Mouse (Mus musculus) heart, postnatal 14 days (tissue): Measurements from ENCODE around the gene Ang. TPM values are rescaled to one million over a fixed set of nuclear protein-coding genes. Genes with fewer than 3 reads are reported as not detected.

Source experiments
- DNase-seq, 2 experiments: peaks; one replicate each; pipeline ENCODE4 v3.0.0; 2021 to 2022
- intact Hi-C: fragments of 180-260 bp; cut with DNase I; formaldehyde crosslinking; loops from one replicate; pipeline ENCODE4 v1.15.1; 2025
- long read RNA-seq, 2 experiments: library from polyadenylated mRNA; stranded (forward); transcript quantifications; one replicate each; pipeline ENCODE4 v2.0.0; 2021
- total RNA-seq, 2 experiments: library from RNA; stranded (reverse); gene quantifications; 2 replicates each; pipeline ENCODE4 v1.2.3; 2021

The Ang gene
- total RNA-seq: 1 to 10 TPM; 5.8 to 6.5 TPM
- long read RNA-seq, experiment 1, partial matches to known transcripts: 0 of 2 reads
- long read RNA-seq, experiment 1, other reads (novel, unspliced or antisense): 0 of 2 reads
- long read RNA-seq, experiment 2: 0 reads

DNA sequence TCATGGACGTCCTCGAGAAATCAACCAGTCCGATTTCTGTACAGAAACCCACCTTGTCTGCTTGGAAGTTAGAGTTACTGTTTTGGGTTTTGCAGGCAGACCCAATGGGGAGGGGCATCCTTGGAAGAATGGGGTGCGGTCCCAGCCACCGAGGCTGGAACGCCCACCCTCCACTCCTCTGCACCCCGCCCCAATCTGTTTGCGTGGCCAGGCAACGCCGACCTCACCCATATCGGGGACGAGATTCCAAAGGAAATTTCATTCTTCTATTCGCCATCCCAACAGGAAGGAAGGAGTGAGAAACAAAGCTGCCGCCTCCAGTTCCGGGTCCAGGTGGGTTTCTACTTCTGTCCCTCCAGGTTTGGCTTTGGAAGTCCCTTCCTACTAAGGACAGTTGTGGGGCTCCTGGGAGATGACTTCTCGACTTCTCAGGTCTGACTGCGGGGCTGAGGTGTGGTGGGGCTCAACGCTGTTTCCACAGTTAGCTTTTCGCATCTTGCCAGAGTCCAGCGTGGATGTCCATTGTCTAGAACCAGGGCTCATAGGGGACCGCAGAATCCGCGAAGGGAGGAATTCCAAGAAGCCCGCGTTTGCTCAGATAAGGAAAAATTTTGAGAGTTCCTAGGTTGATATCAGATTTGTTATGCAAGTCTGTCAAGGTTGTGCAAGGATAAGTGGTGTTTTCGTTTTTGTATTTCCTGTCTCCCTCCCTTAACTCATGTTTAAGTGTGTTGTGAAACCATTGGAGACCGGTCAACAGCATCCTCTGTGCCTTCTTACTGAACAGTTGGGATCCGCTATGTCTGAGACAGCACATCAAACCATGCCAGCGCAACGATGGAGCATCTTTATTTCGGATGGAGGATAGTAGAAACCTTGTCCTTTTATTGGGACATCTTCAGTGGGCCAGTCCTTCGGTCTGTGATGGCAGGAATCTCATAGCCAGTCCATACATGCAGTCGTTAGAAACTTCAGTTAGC lies at the start of gene Ang, which contains the start of gene Rnase4:
Gene Ang (plus strand): TSS at position 230 of the 980 bp plus-strand sequence.
Gene Rnase4 (plus strand): TSS at position 157 of the 980 bp plus-strand sequence.
- DNase-seq: peak; percentile 68 to 71
- intact Hi-C loops: loop anchor here (2.0 kb wide), 1 partner anchor 284 kb away; the partner anchor contains the start of genes Ccnb1ip1 and Parp2

DNA sequence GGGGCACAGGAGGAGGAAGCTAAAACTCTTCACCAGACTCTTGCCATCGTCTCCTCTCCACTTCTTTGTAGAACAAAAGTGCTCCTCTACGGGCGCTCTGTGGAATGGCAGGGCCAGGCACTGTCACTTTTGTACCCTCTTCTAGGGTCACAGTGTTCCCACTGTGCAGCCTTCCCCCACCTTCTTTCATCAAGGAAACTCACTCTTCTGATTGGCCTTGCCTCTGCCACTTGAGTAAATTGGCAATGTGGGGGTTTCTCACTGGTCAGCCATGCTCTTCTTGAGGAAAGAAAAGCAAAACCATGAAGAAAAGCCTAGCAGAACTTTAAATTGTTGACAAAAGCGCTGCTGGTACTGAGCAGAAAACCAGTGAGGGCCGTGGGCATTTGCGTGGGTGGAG lies 49.2 kb upstream of the Ang start, which contains the start of gene Rnase9:
Gene Rnase9 (minus strand): TSS at position 101 of the 400 bp plus-strand sequence.
- no peak for DNase-seq
- intact Hi-C loops: no loop called here

DNA sequence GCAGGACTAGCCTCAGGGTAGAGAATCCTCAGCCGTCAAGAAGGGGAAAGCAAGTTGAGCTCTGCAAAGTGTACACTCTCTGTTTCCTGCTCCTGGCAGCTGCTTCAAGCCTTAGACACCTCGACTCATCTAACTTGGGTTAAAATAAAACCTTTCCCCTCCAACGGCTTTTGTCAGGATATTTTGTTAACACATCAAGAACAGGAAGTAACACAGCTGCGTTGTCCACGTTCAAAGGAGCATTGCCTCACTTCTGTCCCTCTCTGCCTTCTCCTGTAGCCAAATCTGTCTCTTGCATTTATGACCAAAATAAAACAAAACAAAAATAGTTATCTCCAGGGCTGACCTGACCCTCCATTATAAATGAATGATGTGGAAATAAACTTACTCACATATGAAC lies 43.1 kb upstream of the Ang start:
- intact Hi-C loops: no loop called here
- DNase-seq: no peak

DNA sequence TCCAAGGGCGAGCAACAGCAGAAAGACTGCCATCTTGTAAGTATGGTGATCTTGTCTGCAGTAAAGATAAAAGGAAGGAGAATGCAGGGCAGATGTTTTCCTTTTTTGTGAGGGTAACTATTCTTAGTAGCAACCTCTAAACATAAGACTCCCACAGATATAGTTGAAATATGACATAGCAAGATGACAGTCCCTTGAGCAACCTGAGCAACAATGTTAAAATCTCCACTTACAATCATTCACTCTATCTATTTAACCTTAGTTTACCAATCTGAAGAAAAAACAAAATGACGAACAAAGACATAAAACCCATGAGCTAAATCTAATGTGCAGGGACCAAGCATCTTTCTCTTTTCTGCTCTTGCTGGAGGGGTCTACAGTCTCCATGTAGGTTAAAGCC lies 40.9 kb upstream of the Ang start, which contains the start of gene Rnase11:
Gene Rnase11 (minus strand): TSS at position 101 of the 400 bp plus-strand sequence.
- no peak for DNase-seq
- intact Hi-C loops: no loop called here

DNA sequence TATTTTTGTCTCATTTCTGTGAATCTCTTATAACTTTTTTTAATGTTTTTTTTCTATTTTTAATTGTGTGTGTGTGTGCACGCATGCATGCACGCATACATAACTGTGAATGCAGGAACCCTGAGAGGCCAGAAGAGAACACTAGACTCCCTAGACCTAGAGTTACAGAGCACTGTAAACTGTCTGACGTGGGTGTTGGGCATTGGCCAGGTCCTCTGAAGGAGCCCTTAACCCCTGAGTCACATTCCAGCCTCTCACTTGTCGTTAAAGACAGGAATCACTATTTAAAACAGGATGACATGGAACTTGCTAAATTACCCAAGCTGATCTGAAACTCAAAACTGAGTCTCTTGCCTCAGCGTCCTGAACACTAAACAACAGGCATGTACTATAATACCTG lies 39.0 kb upstream of the Ang start:
- DNase-seq: no peak
- intact Hi-C loops: no loop called here

DNA sequence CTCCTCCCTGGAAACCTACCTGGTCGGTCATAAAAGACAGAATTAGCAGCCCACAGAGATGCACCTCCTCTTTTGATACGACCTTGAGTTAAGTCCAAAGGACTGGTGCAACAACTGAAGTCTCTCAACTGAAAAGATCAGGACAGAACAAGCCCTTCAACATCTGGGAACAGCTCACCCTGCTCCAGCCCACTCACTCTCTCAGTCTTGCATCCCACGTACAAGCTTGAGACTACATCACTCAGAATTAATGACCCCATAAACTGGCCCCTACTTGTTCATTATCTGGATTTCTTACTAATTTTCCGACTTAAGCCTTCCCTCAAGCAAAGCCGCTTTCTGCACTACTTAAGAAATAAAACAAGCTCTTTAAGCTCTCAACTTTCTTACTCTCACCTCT lies 37.8 kb upstream of the Ang start:
- intact Hi-C loops: no loop called here
- no peak for DNase-seq

DNA sequence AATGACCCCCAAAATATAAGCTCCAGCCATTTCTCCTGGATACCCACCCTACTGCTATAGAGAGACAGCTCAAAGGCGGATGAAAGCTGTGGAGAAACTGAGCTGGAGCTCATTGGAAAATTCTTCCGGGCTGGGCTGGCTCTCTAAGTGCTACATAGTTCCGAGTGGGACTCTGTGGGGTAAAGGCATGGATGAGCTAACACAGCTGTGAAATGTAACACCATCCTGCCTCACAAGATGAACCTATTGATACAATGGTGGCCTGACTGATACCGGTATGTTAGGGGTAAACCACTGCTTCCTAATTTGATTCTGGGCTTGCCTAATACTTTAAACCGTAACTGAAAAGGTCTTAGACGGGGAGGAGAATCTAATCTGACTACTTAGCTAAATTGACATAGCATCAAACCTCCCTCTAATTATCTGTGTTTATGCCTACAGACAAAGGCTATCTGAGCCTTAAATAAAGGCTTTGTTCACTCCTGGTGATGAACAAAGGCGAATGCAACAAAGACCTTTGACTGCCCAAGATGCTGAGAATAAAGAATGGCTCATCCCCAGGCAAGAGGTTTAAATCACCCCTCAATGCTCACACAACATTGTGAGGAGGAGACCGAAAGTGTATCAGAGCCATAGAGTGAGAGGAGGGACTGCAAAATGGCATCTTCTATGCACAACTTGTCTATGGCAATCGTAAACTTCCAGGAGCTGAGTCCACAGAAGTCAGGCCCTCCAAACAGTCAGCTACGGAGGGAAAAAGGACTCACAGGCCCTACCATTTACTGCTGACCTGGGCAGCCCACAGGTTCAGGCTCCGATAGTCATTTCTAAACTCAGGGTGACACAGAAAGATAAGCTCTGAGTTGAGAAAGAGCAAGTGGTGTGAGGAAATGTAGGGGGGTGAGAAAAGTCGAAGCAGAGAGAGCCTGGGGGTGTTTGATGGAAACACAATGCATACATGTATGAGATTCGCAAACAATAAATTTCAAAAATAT lies 36.4 kb upstream of the Ang start:
- intact Hi-C loops: no loop called here
- DNase-seq: no peak

DNA sequence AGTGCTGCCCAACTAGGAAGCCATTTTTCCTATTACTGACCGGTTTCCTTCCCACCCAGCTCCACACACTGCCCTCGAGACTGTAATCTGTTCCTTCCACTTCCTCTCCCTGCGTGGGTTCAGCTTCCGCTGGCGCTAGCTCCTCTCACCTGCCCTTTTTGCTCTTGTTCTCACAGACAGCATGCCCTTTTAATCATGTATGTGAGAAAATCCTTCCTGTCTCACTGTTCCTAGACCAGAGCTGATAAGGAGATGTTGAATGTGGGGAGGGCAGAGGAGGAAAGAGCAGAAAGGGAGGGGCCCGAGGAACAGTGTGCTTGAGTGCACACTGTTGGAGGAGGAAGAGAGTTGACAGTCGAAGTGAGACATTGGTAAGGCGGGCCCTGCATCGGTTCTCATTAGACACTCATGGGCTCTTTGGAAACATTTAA lies 33.5 kb upstream of the Ang start, which contains the start of gene Rnase12:
Gene Rnase12 (minus strand): TSS at position 261 of the 431 bp plus-strand sequence.
- intact Hi-C loops: no loop called here
- DNase-seq: no peak

DNA sequence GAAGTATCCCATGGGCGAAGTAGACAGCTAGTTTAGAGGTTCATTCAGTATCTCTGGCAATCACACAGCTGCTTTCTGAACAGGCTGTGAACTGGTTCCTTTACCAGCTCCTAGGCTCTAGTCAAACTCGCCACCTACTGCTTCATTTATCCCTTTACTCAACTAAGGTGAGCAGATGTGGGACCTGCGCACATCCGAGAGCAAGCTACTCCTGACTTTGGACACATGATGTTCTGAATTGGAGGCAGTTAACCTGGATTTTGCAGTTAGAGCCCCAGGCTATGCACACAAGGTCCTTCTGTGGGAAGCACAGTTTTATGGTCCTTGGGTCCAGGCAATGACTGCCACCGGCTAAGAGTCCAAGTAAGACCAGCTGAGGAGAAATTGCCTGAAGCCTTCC lies 30.2 kb upstream of the Ang start:
- intact Hi-C loops: loop anchor here (5.0 kb wide), 2 partner anchors 138 to 193 kb away; partner anchors contain the start of genes Apex1 and Osgep

DNA sequence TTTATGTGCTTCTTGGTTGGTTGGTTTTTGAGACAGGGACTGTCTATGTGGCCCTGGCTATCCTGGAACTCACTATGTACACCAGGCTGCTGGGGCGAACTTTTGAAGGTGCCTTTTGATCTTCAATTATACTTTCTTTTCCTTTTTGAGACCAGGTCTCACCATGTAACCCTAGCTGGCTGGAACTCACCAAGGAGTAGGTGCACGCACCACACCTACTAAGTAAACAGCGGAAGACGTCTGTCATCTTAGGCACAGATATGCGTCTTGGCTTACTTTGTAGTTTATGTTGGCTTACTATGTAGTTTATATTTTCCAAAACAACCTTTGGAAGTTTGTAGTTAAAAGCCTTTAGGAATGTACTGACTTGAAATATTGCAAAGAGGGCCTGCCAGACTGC lies 22.0 kb upstream of the Ang start:
- intact Hi-C loops: no loop called here
- DNase-seq: no peak

More for the DNA sequence above, 30.2 kb upstream of the Ang start:
- no peak for DNase-seq

DNA sequence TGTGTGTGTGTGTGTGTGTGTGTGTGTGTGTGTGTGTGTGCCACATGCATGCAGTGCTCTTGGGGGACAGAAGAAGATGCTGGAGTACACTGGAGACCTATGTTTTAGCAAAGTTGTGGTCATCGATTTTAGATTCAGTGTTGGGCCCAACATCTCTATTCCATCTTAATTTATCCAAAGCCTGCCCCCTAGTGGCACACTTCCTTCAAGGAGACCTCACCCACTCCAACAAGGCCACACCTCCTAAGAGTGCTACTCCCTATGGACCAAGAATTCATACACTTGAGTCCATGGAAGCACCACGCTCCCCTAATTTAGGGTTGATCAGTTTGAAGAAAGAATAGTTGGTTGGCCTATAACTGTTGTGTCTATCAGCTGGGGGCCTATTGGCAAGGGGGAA lies 21.3 kb upstream of the Ang start:
- intact Hi-C loops: no loop called here
- DNase-seq: peak in 1 of 2 experiments; percentile 46

DNA sequence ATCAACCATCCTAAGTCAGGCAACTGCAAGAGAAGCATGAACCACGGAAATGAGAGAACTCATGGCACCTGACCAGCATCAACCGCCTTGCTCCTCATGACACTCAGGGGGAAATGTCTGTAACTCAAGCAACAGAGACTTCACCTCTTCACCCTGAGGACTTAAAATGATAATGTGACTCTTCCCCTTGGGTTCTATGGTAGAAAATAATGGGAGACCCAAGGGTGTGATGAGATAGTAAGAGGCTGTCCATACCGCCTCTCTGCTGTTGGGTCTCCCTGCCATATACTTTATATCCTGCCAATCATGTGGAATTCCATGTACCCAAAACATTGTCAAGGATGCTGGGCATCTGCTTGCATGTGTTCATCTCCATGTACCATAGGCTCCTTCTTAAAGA lies 16.6 kb upstream of the Ang start, which contains the start of gene Olfr750:
Gene Olfr750 (minus strand): TSS at position 101 of the 400 bp plus-strand sequence.
- no peak for DNase-seq
- intact Hi-C loops: no loop called here

DNA sequence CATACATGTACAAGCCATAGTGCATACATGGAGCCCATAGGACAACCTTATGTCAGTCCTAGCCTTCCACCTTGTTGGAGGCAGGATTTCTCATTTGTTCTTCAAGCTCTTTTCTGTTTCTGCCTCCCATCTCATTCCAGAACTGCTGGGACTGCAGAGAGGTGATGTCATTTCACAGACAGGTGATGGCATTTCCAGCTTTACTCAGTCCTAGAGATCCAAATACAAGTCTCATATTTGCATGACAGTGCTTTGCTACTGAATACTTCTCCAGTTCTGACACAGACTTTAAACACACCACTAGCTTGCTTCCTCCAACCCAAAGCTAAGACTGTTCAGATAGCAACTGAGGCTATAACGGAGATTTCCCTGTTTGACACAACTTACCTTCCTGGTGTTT lies 11.8 kb upstream of the Ang start:
- intact Hi-C loops: no loop called here

DNA sequence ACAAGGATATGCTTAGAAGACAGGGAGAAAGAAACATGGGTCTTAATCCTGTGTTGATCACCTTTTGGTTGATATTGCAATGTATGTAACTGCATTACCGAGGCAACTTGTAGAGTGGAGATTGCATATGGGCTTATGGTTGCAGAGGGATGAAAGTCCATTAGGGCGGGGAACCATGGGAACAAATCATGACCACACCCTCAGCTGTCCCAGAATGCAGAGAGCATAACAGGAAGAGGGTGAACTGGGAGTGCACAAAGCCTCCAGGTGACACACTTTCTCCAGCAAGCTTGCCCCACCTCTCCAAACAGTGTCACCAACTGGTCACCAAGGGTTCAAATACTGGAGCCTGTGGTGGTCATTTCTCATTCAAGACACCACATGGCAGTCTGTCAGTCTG lies 9.9 kb upstream of the Ang start:
- intact Hi-C loops: no loop called here
- DNase-seq: no peak

More for the DNA sequence above, 11.8 kb upstream of the Ang start:
- DNase-seq: no peak

DNA sequence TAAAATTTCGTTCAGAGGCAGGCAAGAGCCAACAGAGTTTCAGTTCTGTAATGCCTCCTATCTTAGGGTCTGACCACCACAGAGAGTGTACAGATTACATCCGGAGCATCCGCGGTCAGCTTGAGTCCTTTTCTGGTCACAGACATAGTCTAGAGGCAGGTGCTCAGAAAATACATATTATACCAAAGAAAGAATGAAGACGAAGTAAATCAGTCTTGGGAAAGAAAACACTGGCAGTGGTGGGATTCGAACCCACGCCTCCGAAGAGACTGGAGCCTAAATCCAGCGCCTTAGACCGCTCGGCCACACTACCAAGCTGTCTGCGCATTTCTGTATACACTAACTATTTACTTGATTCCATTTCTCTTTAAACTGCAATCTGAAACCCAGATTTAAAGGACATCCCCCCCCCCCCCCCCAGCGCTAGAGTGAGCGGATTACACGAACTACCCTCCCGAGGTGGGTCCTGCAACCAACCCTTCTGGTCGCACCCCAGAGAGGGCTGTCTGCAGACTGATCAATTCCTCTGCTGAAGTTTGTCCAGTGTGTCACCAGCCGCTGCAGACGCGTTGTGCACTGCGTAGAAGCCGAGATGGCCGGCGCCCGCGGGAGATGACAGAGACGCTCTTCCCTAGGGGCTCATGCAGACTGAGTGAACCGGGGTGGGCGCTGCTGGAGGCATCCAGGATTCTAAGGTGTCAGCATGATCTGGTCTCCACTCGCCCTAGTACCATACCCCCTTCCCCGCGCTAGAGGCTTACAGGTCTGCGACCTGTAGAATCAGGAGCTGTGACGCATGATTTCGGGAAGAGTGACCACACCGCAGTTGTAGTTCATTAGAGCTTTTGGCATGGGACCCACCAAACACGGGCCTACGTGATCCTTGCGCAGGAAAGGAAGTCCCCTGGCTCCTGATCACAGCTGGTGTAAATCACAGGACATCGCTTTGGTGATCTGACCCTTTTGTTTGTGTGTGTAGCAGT lies 8.1 kb upstream of the Ang start:
- intact Hi-C loops: no loop called here
- DNase-seq: peak; percentile 61 to 66

DNA sequence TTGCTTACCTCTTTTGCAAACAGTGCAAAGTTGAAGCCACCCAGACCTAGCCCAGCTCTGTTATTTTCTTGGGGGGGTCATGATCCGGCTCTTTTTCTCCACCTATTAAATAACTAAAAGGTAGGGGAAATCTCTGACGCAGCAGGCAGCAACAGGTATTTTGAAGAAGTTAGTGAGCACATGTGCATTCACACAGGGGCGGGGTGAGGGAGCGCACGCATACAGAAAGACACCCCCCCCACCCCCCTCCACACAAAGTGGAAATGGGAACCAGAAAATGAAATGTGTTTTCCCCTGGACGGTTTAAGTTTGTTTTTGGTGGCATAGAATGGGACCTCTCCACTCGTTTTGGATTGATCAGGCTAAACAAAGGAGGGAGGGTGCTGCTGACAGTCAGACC lies 7.1 kb upstream of the Ang start:
- intact Hi-C loops: no loop called here

DNA sequence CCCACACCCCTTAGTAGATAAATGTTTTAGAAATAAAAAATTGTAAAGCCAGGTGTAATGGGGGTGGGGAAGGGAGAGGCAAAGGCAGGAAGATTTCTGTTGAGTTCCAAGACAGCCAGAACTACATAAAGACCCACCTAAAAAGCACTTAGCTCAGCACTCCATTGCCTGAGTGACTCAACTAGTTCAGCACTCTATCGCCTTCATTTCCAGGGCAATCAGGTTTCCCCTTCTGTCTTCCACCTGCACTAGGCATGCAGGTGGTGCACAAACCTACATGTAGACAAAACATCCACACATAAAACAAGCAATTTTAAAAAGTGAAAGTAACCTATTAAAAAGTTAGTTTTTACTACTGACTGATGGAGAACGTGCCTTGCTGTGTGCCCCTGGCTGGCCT lies 5.9 kb upstream of the Ang start:
- DNase-seq: no peak
- intact Hi-C loops: loop anchor here (5.0 kb wide), 1 partner anchor 213 kb away; the partner anchor contains the start of gene Tep1

More for the DNA sequence above, 7.1 kb upstream of the Ang start:
- no peak for DNase-seq

DNA sequence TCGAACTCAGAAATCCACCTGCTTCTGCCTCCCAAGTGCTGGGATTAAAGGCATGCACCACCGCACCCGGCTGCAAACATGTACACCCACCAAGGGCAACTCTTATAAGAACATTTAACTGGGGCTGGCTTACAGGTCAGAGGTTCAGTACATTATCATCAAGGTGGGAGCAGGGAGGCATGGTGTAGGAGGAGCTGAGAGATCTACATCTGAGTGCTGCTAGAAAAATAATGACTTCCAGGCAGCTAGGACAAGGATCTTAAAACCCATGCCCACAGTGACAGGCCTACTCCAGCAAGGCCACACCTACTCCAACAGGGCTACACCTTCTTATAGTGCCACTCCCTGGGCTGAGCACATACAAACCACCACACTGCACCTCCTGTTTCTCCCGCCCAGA lies 5.0 kb upstream of the Ang start:
- intact Hi-C loops: loop anchor here (5.0 kb wide), 1 partner anchor 214 kb away; the partner anchor contains the start of gene Tep1
- no peak for DNase-seq

DNA sequence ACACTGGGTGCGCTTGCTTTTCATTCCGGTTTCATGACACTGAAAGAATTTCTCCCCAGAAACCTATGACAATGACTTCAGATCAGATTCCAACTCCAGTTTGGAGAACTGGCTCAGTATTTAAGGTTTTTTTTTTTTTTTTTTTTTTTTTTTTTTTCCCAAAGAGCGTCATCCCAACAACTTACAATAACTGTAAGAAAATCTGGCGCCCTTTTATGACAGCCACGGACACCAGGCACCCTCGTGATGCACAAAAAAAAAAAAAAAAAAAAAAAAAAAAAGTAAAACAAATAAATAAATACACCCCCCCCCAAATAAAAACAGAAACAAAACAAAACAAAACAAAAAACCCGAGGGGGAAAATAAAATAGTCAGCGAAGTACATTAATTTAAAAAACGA lies 3.2 kb upstream of the Ang start:
- intact Hi-C loops: loop anchor here (5.0 kb wide), 1 partner anchor 215 kb away; the partner anchor contains the start of gene Tep1
- DNase-seq: no peak
